Mouse (Mus musculus) gonadal fat pad, adult 2 months (tissue): ENCODE data around the gene Lyrm9. TPM values are rescaled to one million over a fixed set of nuclear protein-coding genes. Genes with fewer than 3 reads are reported as not detected.

Experiments
- DNase-seq: peaks from one replicate; pipeline ENCODE4 v3.0.0-alpha.2; 2012; ENCODE audit warnings: low read depth
- polyA plus RNA-seq: library from polyadenylated mRNA; depleted of rRNA; stranded (reverse); fragments of >200 nt; gene quantifications from 2 replicates; pipeline ENCODE4 v1.2.3, GENCODE M21; 2012

Lyrm9 gene
- polyA plus RNA-seq, 1 experiment: 26.5 TPM

GRCm38 (mm10) chr11:78814461-78814941 lies 11.9 kb upstream of the Lyrm9 start:
- DNase-seq: no peak

- no peak for DNase-seq
Measured at GRCm38 (mm10) chr11:78815986-78816792, 10.2 kb upstream of the Lyrm9 start.

DNA sequence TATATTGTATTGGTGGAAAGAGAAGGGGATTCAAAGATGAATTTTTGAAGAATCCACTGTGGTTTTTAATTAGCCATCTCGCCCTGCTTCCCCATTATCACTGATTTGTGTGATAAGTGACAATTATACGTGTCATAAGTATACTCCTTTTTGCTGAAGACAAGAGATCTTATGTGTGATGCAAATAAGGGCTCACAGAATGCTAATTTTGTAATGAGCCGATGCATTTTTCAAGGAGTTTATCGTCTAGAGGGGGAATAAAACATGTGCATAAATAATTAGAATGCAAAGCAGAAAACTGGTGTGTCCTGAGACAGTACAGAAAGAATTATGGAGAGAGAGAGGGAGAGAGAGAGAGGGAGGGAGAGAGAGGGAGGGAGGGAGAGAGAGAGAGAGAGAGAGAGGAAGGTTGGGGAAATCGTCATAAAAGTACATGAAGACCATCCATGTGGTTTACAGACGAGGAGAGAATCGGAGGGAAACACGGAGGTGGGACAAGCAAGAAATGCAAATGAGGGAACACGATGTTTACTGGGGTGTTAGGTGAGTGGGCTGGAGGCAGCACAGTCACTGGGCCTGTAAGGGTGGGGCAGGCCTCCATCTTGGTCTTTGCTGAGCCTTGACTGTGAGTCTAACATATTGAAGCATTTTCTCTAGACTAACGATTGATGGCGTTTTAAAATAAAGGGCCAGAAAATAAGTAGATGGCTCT lies 8.9 kb upstream of the Lyrm9 start:
- no peak for DNase-seq

GRCm38 (mm10) chr11:78820337-78821000 lies 5.9 kb upstream of the Lyrm9 start:
- no peak for DNase-seq

GRCm38 (mm10) chr11:78822792-78823498 lies 3.4 kb upstream of the Lyrm9 start:
- DNase-seq: no peak

- no peak for DNase-seq
Measured at GRCm38 (mm10) chr11:78827546-78827945, 1.2 kb downstream of the Lyrm9 start.

GRCm38 (mm10) chr11:78828386-78828785 lies 2.0 kb downstream of the Lyrm9 start:
- no peak for DNase-seq

DNA sequence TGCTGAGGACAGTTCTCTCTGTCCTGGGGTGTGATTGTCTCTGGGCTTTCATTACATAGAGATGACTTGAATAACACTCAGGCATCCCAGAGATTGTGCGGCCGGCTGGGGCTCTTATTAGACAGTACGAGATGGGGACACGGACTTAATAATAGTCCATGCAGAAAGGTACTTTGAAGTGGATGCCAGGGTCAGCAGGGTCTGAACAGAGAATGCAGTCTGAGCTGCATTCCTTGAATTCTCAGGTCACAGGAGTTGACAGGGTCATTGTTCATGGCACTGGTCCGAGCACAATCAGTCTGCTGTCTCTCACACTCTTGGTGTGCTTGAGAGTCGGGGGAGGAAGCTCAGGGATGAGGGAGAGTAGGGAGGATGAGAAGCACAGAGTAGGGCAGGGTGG lies 3.0 kb downstream of the Lyrm9 start:
- no peak for DNase-seq

- no peak for DNase-seq
Measured at GRCm38 (mm10) chr11:78830180-78830579, 3.8 kb downstream of the Lyrm9 start.

DNA sequence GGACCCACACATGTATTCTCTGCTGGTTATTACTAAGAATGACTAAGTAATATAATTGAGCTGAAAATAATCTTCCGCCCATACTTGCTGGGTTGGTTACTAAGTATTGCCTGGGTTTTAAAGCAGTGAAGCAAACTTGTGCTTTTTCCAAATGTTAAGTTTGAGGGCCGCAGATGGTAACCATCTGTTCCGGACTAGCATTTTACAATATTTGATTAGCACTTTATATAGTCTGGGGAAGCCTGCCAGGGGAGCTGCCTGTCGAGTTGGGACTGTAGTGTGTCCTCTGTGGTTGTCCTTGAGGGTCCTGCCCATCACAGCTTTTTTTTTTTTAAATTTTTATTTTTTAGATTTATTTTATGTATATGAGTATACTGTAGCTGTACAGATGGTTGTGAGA lies 5.3 kb downstream of the Lyrm9 start:
- DNase-seq: no peak

DNA sequence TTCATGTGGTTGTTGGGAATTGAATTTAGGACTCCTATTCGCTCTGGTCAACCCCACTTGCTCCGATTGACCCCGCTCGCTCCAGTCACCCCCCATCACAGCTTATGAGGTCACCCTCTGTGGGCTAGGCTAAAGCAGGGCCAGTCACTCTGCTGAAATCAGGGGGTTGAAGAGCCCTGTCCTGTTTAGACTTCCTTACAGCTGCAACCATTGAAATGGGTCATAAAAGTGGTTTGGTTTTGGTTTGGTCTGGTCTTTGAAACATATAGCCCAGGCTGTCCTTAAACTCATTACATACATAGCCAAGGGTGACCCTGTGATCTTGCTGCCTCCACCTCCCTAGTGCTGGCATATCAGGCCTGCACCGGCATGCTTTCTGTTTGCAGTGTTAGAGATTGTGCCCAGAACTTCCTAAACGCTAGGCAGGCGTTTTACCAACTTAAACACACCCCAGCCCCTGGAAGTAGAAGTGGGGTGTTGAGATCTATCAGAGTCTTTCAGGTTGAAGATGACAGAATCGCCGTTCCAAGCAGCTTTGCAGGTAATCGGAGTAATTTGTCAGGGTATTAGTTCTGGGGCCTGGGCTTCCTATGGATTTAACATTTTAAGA lies 5.8 kb downstream of the Lyrm9 start:
- DNase-seq: no peak

GRCm38 (mm10) chr11:78832816-78833314 lies 6.5 kb downstream of the Lyrm9 start:
- DNase-seq: no peak

GRCm38 (mm10) chr11:78836486-78836885 lies 10.1 kb downstream of the Lyrm9 start:
- DNase-seq: no peak

DNA sequence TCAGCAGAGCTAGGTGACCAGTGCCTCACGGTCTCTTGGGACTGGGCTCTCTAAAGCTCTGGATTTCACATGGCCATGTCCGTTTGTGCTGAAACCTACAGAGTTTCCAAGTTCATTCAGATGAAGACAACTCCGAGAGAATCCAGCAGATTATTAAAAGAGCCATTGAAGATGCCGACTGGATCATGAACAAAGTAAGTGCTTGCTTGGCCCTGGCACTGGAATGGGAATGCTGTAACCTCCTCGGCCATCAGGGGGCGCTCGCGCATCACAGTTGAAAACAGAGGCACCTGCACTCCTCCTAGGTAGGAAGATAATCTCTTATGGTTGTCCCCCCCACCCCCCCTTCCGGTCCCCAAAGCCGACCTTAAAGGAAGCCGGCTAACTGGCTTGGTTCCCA lies 11.6 kb downstream of the Lyrm9 start:
- no peak for DNase-seq

DNA sequence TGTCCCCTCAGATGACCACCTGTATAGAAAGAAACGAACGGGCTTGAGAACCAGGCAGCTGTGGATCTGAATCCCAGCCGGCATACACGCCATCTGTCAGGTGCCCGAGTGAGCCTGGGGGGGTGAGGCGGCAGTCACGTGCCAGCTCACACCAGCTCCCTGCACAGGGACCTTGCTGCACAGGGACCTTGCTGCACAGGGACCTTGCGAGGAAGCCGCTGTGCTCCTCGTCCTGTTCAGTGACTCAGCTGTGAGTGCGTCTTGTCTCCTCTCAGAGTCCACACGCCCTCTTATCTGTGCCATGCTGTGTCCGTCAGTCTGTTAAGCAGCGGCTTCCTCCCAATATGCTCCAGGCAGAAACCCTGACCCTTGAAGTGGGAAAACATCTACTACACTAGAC lies 13.1 kb downstream of the Lyrm9 start:
- no peak for DNase-seq

DNA sequence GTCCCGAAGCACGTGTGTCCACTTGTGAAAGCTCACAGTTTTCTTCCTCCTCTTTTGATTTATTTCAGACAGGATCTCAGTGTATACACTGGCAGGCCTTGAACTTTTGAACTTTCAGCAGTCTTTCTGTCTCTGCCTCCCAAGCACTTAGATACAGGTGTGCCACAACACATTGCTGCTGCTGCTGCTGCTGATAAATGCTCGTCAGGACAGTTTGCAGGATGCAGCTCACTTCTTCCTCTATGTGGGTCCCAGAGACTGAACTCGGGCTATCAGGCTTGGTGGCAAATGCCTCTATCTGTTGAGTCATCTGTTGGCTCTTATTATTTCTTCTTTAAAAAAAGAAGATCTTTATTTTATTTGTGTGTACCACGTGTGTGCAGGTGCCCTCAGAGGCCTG lies 13.8 kb downstream of the Lyrm9 start:
- DNase-seq: no peak

GRCm38 (mm10) chr11:78841987-78842386 lies 15.6 kb downstream of the Lyrm9 start:
- DNase-seq: no peak

GRCm38 (mm10) chr11:78846620-78847019 lies 20.2 kb downstream of the Lyrm9 start:
- DNase-seq: no peak

- no peak for DNase-seq
Measured at GRCm38 (mm10) chr11:78847884-78848848, 21.8 kb downstream of the Lyrm9 start.

GRCm38 (mm10) chr11:78849859-78850258 lies 23.5 kb downstream of the Lyrm9 start:
- no peak for DNase-seq
